Mouse (Mus musculus) CH12.LX (cell line): ENCODE results near the gene Zfp148. TPM values are rescaled to one million over a fixed set of nuclear protein-coding genes. Genes with fewer than 3 reads are reported as not detected.

Experiments
- DNase-seq: peaks from one replicate; pipeline ENCODE4 v3.0.0-alpha.2; 2013; ENCODE audit errors: extremely low read depth
- H3K27ac ChIP-seq: 2 replicates; pipeline ENCODE4 v1.5.1; 2012; ENCODE audit warnings: low read depth, mild to moderate bottlenecking, control low read depth, moderate library complexity; ENCODE audit not compliant: insufficient read depth
- H3K27me3 ChIP-seq: replicated peaks from 2 replicates; pipeline ENCODE3; 2012; ENCODE audit warnings: inconsistent platforms
- H3K36me3 ChIP-seq, 2 experiments: replicated peaks in 1 of 2; 2 replicates each; pipeline versions ENCODE3 to v1.6.1; 2012; ENCODE audit warnings: inconsistent platforms in 1 of 2, low read length in 1 of 2, mild to moderate bottlenecking in 1 of 2, mixed read lengths in 1 of 2, moderate library complexity in 1 of 2; ENCODE audit not compliant: control insufficient read depth in 1 of 2, insufficient read depth in 1 of 2
- H3K4me1 ChIP-seq, 2 experiments: 2 replicates each; pipeline ENCODE4 v1.6.1; 2012; ENCODE audit warnings: inconsistent platforms in 1 of 2, moderate library complexity in 1 of 2; ENCODE audit not compliant: insufficient read depth in 2 of 2, control insufficient read depth in 1 of 2
- H3K4me2 ChIP-seq: 2 replicates; pipeline ENCODE4 v1.6.1; 2012; ENCODE audit warnings: low read depth, mild to moderate bottlenecking, control low read depth; ENCODE audit not compliant: poor library complexity, insufficient read depth, severe bottlenecking
- H3K4me3 ChIP-seq, 3 experiments: fragments of 150-350 bp in 1 of 3; sonication (generic) in 1 of 3; replicated peaks in 1 of 3; 2 replicates each; pipeline versions ENCODE3 to v1.5.1; 2011 to 2012; ENCODE audit warnings: low read depth in 2 of 3, low read length in 2 of 3, mild to moderate bottlenecking in 2 of 3, moderate library complexity in 2 of 3, control low read depth in 1 of 3, improper control_type of control experiment in 1 of 3, inconsistent platforms in 1 of 3, mixed read lengths in 1 of 3; ENCODE audit not compliant: poor library complexity in 1 of 3
- H3K79me2 ChIP-seq: replicated peaks from 2 replicates; pipeline ENCODE4 v1.6.1; 2012; ENCODE audit warnings: mild to moderate bottlenecking, moderate library complexity; ENCODE audit not compliant: control insufficient read depth, poor library complexity, insufficient read depth, severe bottlenecking; ENCODE audit errors: extremely low read depth
- H3K9ac ChIP-seq: 2 replicates; pipeline ENCODE4 v1.6.1; 2012; ENCODE audit warnings: low read depth, mild to moderate bottlenecking, control low read depth, moderate library complexity; ENCODE audit not compliant: insufficient read depth
- H3K9me3 ChIP-seq: replicated peaks from 2 replicates; pipeline ENCODE3; 2012; ENCODE audit warnings: low read length, inconsistent platforms, mixed read lengths
- CHD1 ChIP-seq: IDR thresholded peaks from 2 replicates; pipeline ENCODE4 v1.6.1; 2012; ENCODE audit warnings: low read depth, low read length, improper control_type of control experiment, inconsistent platforms
- CHD2 ChIP-seq: IDR thresholded peaks from 2 replicates; pipeline ENCODE4 v1.6.1; 2011; ENCODE audit warnings: low read length, improper control_type of control experiment
- CTCF ChIP-seq, 2 experiments: IDR thresholded peaks in 1 of 2; conservative IDR thresholded peaks in 1 of 2; 2 replicates each; pipeline ENCODE4 v1.5.1; 2011 to 2012; ENCODE audit warnings: low read depth in 2 of 2, low read length in 2 of 2, improper control_type of control experiment in 1 of 2, inconsistent platforms in 1 of 2, mild to moderate bottlenecking in 1 of 2, moderate library complexity in 1 of 2
- E2F4 ChIP-seq: IDR thresholded peaks from 2 replicates; pipeline ENCODE4 v1.6.1; 2011; ENCODE audit warnings: low read depth, low read length, improper control_type of control experiment; ENCODE audit not compliant: insufficient replicate concordance
- ELF1 ChIP-seq: IDR thresholded peaks from 2 replicates; pipeline ENCODE4 v1.6.1; 2014; ENCODE audit warnings: low read depth, mild to moderate bottlenecking, inconsistent platforms, low read length, improper control_type of control experiment
- EP300 ChIP-seq: IDR thresholded peaks from 2 replicates; pipeline ENCODE4 v1.6.1; 2011; ENCODE audit warnings: low read length, improper control_type of control experiment
- ETS1 ChIP-seq: conservative IDR thresholded peaks from 2 replicates; pipeline ENCODE4 v1.6.1; 2012; ENCODE audit warnings: low read depth, mild to moderate bottlenecking, inconsistent platforms, low read length, improper control_type of control experiment, moderate library complexity
- GABPA ChIP-seq: IDR thresholded peaks from 2 replicates; pipeline ENCODE4 v1.6.1; 2012; ENCODE audit warnings: low read depth, low read length, improper control_type of control experiment, inconsistent platforms; ENCODE audit not compliant: insufficient replicate concordance
- IRF4 ChIP-seq: IDR thresholded peaks from 2 replicates; pipeline ENCODE4 v1.6.1; 2014; ENCODE audit warnings: low read depth, mild to moderate bottlenecking, inconsistent platforms, low read length, improper control_type of control experiment
- JUND ChIP-seq: conservative IDR thresholded peaks from 2 replicates; pipeline ENCODE4 v1.6.1; 2011; ENCODE audit warnings: low read depth, low read length, improper control_type of control experiment
- KAT2A ChIP-seq: IDR thresholded peaks from 2 replicates; pipeline ENCODE4 v1.6.1; 2012; ENCODE audit warnings: low read length, improper control_type of control experiment, inconsistent platforms; ENCODE audit not compliant: insufficient replicate concordance
- MAZ ChIP-seq: IDR thresholded peaks from 2 replicates; pipeline ENCODE4 v1.6.1; 2012; ENCODE audit warnings: low read depth, mild to moderate bottlenecking, inconsistent platforms, low read length, improper control_type of control experiment, moderate library complexity
- MEF2A ChIP-seq: IDR thresholded peaks from 2 replicates; pipeline ENCODE4 v1.6.1; 2014; ENCODE audit warnings: low read depth, mild to moderate bottlenecking, inconsistent platforms, low read length, improper control_type of control experiment, borderline replicate concordance
- MXI1 ChIP-seq: IDR thresholded peaks from 2 replicates; pipeline ENCODE4 v1.6.1; 2011; ENCODE audit warnings: mild to moderate bottlenecking, low read depth, low read length, improper control_type of control experiment
- MYC ChIP-seq: IDR thresholded peaks from 2 replicates; pipeline ENCODE4 v1.6.1; 2011; ENCODE audit warnings: low read depth, mild to moderate bottlenecking, improper control_type of control experiment, low read length
- NELFE ChIP-seq: IDR thresholded peaks from 2 replicates; pipeline ENCODE4 v1.6.1; 2011; ENCODE audit warnings: low read depth, low read length, improper control_type of control experiment
- NRF1 ChIP-seq: IDR thresholded peaks from 2 replicates; pipeline ENCODE4 v1.6.1; 2014; ENCODE audit warnings: low read depth, mild to moderate bottlenecking, inconsistent platforms, low read length, improper control_type of control experiment, moderate library complexity
- POLR2A ChIP-seq: IDR thresholded peaks from 2 replicates; pipeline ENCODE4 v1.6.1; 2011; ENCODE audit warnings: low read depth, mild to moderate bottlenecking, improper control_type of control experiment, low read length
- RCOR1 ChIP-seq: conservative IDR thresholded peaks from 2 replicates; pipeline ENCODE4 v1.6.1; 2012; ENCODE audit warnings: low read depth, mild to moderate bottlenecking, inconsistent platforms, low read length, improper control_type of control experiment
- SIN3A ChIP-seq: IDR thresholded peaks from 2 replicates; pipeline ENCODE4 v1.6.1; 2012; ENCODE audit warnings: low read length, improper control_type of control experiment, inconsistent platforms
- SMC3 ChIP-seq: IDR thresholded peaks from 2 replicates; pipeline ENCODE4 v1.6.1; 2011; ENCODE audit warnings: low read depth, low read length, improper control_type of control experiment
- TBP ChIP-seq: conservative IDR thresholded peaks from 2 replicates; pipeline ENCODE4 v1.6.1; 2011; ENCODE audit warnings: low read depth, low read length, improper control_type of control experiment
- UBTF ChIP-seq: IDR thresholded peaks from 2 replicates; pipeline ENCODE4 v1.6.1; 2012; ENCODE audit warnings: low read depth, mild to moderate bottlenecking, inconsistent platforms, low read length, improper control_type of control experiment, moderate library complexity
- USF2 ChIP-seq: conservative IDR thresholded peaks from 2 replicates; pipeline ENCODE4 v1.6.1; 2011; ENCODE audit warnings: low read depth, low read length, improper control_type of control experiment
- ZKSCAN1 ChIP-seq: IDR thresholded peaks from 2 replicates; pipeline ENCODE4 v1.6.1; 2012; ENCODE audit warnings: low read depth, inconsistent platforms, low read length, improper control_type of control experiment, borderline replicate concordance
- ZNF384 ChIP-seq: IDR thresholded peaks from 2 replicates; pipeline ENCODE4 v1.6.1; 2012; ENCODE audit warnings: low read depth, low read length, improper control_type of control experiment, inconsistent platforms
- dilution Hi-C: fragments of 300-500 bp; cut with MboI; formaldehyde crosslinking; loops from 2 replicates; pipeline ENCODE4 v1.14.3; 2020; ENCODE audit warnings: low sequenced_read_pairs; ENCODE audit not compliant: extremely low pct_unique_long_range_greater_than_20kb, extremely low pct_ligation_motif_present
- in situ Hi-C: fragments of 300-500 bp; cut with MboI; formaldehyde crosslinking; loops from 3 replicates; pipeline ENCODE4 v1.14.3; 2019; ENCODE audit warnings: low sequenced_read_pairs, low pct_ligation_motif_present, low pct_unique_long_range_greater_than_20kb, mixed read lengths
- polyA plus RNA-seq: library from polyadenylated mRNA; unstranded; fragments of >175 nt; gene quantifications from 2 replicates; pipeline ENCODE4 v1.2.1, GENCODE M21; 2012; ENCODE audit warnings: low read depth; ENCODE audit not compliant: insufficient read length
- total RNA-seq, 2 experiments: library from RNA; depleted of rRNA; stranded (reverse); fragments of 300-350 nt in 1 of 2; fragments of >200 nt in 1 of 2; gene quantifications; 2 replicates each; pipeline ENCODE4 v1.2.3; 2012 to 2014

Gene Zfp148
- total and polyA plus RNA-seq, 3 experiments = 19.5 to 36.6 (median 28.6) TPM

GRCm38 (mm10) chr16:33465242-33465614, 84.6 kb downstream of the Zfp148 start:
- Histone ChIP-seq H3K9ac (no peak overlapping the region), H3K4me3 (no peak overlapping the region), H3K79me2 (no peaks in the 10 kb centered on the region), H3K9me3 (no peaks in the 10 kb centered on the region), H3K36me3 (peaks cover 26 to 80% of the 10 kb centered on the region in 2 experiments), H3K27ac (no peak overlapping the region), H3K27me3 (no peaks in the 10 kb centered on the region), H3K4me1 (peaks cover 0 to 10% of the 10 kb centered on the region in 2 experiments; a peak in 1 of 4 replicates), H3K4me2 (no peak overlapping the region)
- TF ChIP-seq POLR2A (0 out of 2 replicates have a peak, but pooled peaks have one; percentile 9), NELFE (no peak)
- dilution Hi-C loops = no loop called here
- in situ Hi-C loops = no loop called here
- no peak for DNase-seq

- dilution Hi-C loops (no loop called here), in situ Hi-C loops (no loop called here)
- H3K27ac ChIP-seq = no peak overlapping the region
- TF ChIP-seq RCOR1 = no peak
- no peak for TF ChIP-seq KAT2A
- TF ChIP-seq TBP = no peak
- TF ChIP-seq NRF1 = no peak
- no peak for TF ChIP-seq CTCF (conservative IDR thresholded peaks at IDR 0.05 in 1 of 2, IDR thresholded peaks at IDR 0.05 in 1 of 2; ENCODE audit: low read depth in 2 of 2, low read length in 2 of 2)
- no peak for TF ChIP-seq E2F4
- TF ChIP-seq ETS1 = no peak
- TF ChIP-seq CHD1 = no peak
- TF ChIP-seq EP300 = no peak
- no peak for TF ChIP-seq USF2
- no peak overlapping the region for H3K9ac ChIP-seq
- H3K36me3 ChIP-seq = peaks cover 26 to 81% of the 10 kb centered on the region in 2 experiments
- no peaks in the 10 kb centered on the region for H3K79me2 ChIP-seq
- no peak overlapping the region for H3K4me2 ChIP-seq
- no peaks in the 10 kb centered on the region for H3K9me3 ChIP-seq
- DNase-seq = no peak
- H3K4me3 ChIP-seq = no peak overlapping the region
- H3K27me3 ChIP-seq = no peaks in the 10 kb centered on the region
- H3K4me1 ChIP-seq = peaks cover 0 to 8% of the 10 kb centered on the region in 2 experiments; a peak in 1 of 4 replicates
Observed at GRCm38 (mm10) chr16:33467451-33467850, 86.8 kb downstream of the Zfp148 start.

- dilution Hi-C loops = no loop called here
- Histone ChIP-seq H3K79me2 (no peaks in the 10 kb centered on the region), H3K4me1 (no peaks in the 10 kb centered on the region), H3K36me3 (peaks cover 32 to 71% of the 10 kb centered on the region in 2 experiments), H3K27me3 (no peaks in the 10 kb centered on the region), H3K9me3 (no peaks in the 10 kb centered on the region), H3K4me3 (no peak overlapping the region), H3K27ac (no peak overlapping the region), H3K4me2 (no peak overlapping the region), H3K9ac (no peak overlapping the region)
- in situ Hi-C loops = no loop called here
- TF ChIP-seq MYC (no peak), CHD2 (no peak), SIN3A (no peak), EP300 (no peak), UBTF (no peak), MAZ (no peak), IRF4 (no peak), CTCF (conservative IDR thresholded peaks at IDR 0.05 in 1 of 2, IDR thresholded peaks at IDR 0.05 in 1 of 2; ENCODE audit: low read depth in 2 of 2, low read length in 2 of 2) (no peak), NRF1 (no peak), SMC3 (no peak), NELFE (no peak), ZKSCAN1 (no peak), ELF1 (no peak), MXI1 (no peak), GABPA (no peak), JUND (no peak), MEF2A (no peak), ZNF384 (no peak)
- no peak for DNase-seq
Observed at GRCm38 (mm10) chr16:33469973-33470372, 89.3 kb downstream of the Zfp148 start.
